Mouse (Mus musculus) neural tube, embryonic 14.5 days (tissue): ENCODE measurements around the gene Nkx2-1. TPM values are rescaled to one million over a fixed set of nuclear protein-coding genes. Genes with fewer than 3 reads are reported as not detected.

Experiments used
- ATAC-seq: fragments of 200-750 bp; cut with Nextera tagmentation; 2 replicates; pipeline ENCODE4 v1.8.0; 2017; ENCODE audit warnings: low read depth, mild to moderate bottlenecking, moderate TSS enrichment, moderate library complexity
- H3K27ac ChIP-seq: fragments of 300-500 bp; sonication (generic); 2 replicates; pipeline ENCODE4 v1.5.1; 2014; ENCODE audit warnings: low read depth, mild to moderate bottlenecking, control low read depth, low read length, moderate library complexity, mixed read lengths
- H3K27me3 ChIP-seq: fragments of 300-500 bp; sonication (generic); 2 replicates; pipeline ENCODE4 v1.6.1; 2014; ENCODE audit warnings: low read length; ENCODE audit not compliant: control insufficient read depth, insufficient read depth
- H3K36me3 ChIP-seq: fragments of 300-500 bp; sonication (generic); 2 replicates; pipeline ENCODE4 v1.6.1; 2014; ENCODE audit warnings: low read length, mixed read lengths; ENCODE audit not compliant: control insufficient read depth, insufficient read depth
- H3K4me1 ChIP-seq: fragments of 300-500 bp; sonication (generic); 2 replicates; pipeline ENCODE4 v1.6.1; 2014; ENCODE audit warnings: low read length; ENCODE audit not compliant: control insufficient read depth, insufficient read depth
- H3K4me2 ChIP-seq: fragments of 300-500 bp; sonication (generic); 2 replicates; pipeline ENCODE4 v1.6.1; 2014; ENCODE audit warnings: mild to moderate bottlenecking, low read depth, low read length, control low read depth
- H3K4me3 ChIP-seq: fragments of 300-500 bp; sonication (generic); 2 replicates; pipeline ENCODE4 v1.5.1; 2014; ENCODE audit warnings: low read depth, low read length, control low read depth, mixed read lengths
- H3K9ac ChIP-seq: fragments of 300-500 bp; sonication (generic); replicated peaks from 2 replicates; pipeline ENCODE4 v1.6.1; 2014; ENCODE audit warnings: low read depth, mild to moderate bottlenecking, control low read depth, low read length, mixed read lengths
- H3K9me3 ChIP-seq: fragments of 300-500 bp; sonication (generic); 2 replicates; pipeline ENCODE4 v1.6.1; 2016; ENCODE audit warnings: low read length; ENCODE audit not compliant: control insufficient read depth
- WGBS: fragments of 180-500 bp; shearing (Covaris S2); extraction: QIAGEN DNeasy Blood & Tissue Kit; methylation state at CpG from one replicate; pipeline ENCODE4 v1.1.7; 2014; 5-methylcytosine and 5-hydroxymethylcytosine counted together
- polyA plus RNA-seq: library from polyadenylated mRNA; unstranded; fragments of >200 nt; fragmentation: Nextera tagmentation; extraction: Ambion mirVana; gene quantifications from 2 replicates; pipeline ENCODE4 v1.2.1, GENCODE M21; 2014

Nkx2-1 gene
- polyA plus RNA-seq, result not detected in 2 replicates

- Histone ChIP-seq H3K36me3 (no peaks in the 10 kb centered on the region), H3K4me1 (no peaks in the 10 kb centered on the region), H3K27me3 (peaks cover 74% of the 10 kb centered on the region), H3K4me3 (no peak within 1 kb of the TSS), H3K27ac (no peak within 1 kb of the TSS), H3K9ac (no peak within 1 kb of the TSS), H3K9me3 (no peaks in the 10 kb centered on the region), H3K4me2 (no peak within 1 kb of the TSS)
- 1% methylated on average over 11 of the region's 11 CpGs for WGBS
- no peak for ATAC-seq
Measured at GRCm38 (mm10) chr12:56536884-56537265, at the start of gene Nkx2-1. Nkx2-1 (minus strand) TSS chr12:56536908.

DNA sequence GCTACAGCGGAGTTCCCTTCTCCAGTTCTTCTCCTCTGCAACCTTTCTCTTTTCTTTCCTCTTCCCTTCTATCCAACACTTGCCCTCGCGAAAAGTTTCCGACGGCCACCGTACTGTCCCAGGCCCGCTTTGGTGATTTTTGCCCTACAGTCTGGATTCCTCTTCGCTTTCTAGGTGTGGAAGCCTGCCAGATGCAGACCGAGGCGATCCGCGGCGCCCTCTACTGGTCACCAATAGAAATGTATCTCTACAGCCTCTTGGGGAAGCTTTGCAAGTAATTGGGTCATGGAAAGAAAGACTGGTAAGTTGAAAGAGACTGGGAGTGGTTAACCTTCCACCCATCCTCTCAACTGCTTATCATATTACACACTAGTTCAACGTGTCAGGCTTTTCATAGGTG lies 4.4 kb upstream of the Nkx2-1 start:
- no peaks in the 10 kb centered on the region for H3K4me1 ChIP-seq
- peak; percentile 77; the same call in 1 of the 2 replicates for ATAC-seq
- H3K4me3 ChIP-seq, result no peak overlapping the region
- no peaks in the 10 kb centered on the region for H3K36me3 ChIP-seq
- no peak overlapping the region for H3K27ac ChIP-seq
- WGBS, result 2% methylated on average over 14 of the region's 14 CpGs
- peaks cover 56% of the 10 kb centered on the region for H3K27me3 ChIP-seq
- no peaks in the 10 kb centered on the region for H3K9me3 ChIP-seq
- H3K9ac ChIP-seq, result no peak overlapping the region
- H3K4me2 ChIP-seq, result no peak overlapping the region

DNA sequence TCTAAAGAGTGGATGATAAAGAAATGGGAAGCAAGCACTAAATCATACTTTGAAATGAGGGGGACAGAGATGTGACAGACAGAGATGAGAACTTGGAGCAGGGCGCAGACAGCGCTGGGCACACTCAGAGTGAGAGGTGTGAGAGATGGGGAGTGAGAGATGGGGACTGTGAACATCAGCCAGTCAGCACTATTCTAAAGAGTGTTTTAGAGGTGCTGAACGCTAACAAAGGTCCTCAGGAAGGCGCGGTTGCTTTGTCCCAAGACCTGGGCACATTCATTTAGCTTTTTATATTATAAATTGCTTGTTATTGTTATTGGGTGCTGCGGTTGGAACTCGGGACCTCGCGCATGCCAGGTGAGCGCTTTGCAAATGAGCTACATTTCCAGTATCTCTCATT lies 3.9 kb upstream of the Nkx2-1 start:
- H3K4me2 ChIP-seq, result no peak overlapping the region

DNA sequence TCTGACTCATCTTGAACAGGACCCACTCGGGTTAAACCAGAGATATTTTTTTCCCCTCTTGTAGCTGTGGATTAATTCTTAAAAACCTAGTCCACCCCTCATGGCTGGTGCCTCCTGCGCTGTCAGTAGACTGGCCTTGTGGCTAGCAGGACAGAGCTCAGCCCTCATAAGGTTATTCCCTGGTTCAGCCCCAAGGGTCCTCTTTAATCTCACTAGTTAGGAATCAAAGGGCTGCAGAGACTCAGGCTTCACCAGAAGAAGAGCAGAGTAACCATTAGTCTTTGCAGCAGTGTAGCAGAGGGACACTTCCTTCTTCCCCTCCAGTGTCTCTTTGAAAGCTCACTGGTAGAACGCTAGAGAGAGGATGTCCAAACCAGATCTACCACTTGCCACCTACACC lies 1.9 kb upstream of the Nkx2-1 start:
- Histone ChIP-seq H3K9me3 (no peaks in the 10 kb centered on the region), H3K9ac (no peak overlapping the region), H3K27me3 (peaks cover 70% of the 10 kb centered on the region), H3K4me3 (no peak overlapping the region), H3K4me1 (no peaks in the 10 kb centered on the region), H3K36me3 (no peaks in the 10 kb centered on the region), H3K4me2 (no peak overlapping the region), H3K27ac (no peak overlapping the region)
- ATAC-seq, result no peak
- whole genome bisulfite sequencing, result 1% methylated on average over 3 of the region's 3 CpGs

More for the DNA sequence above, 3.9 kb upstream of the Nkx2-1 start:
- H3K4me1 ChIP-seq, result no peaks in the 10 kb centered on the region
- no peak overlapping the region for H3K9ac ChIP-seq
- H3K9me3 ChIP-seq, result no peaks in the 10 kb centered on the region
- peaks cover 58% of the 10 kb centered on the region for H3K27me3 ChIP-seq
- no peak for ATAC-seq
- no peaks in the 10 kb centered on the region for H3K36me3 ChIP-seq
- H3K4me3 ChIP-seq, result no peak overlapping the region
- no peak overlapping the region for H3K27ac ChIP-seq
- under 1% methylated on average over 10 of the region's 10 CpGs for WGBS

GRCm38 (mm10) chr12:56537931-56538330 lies 1.2 kb upstream of the Nkx2-1 start:
- Histone ChIP-seq H3K4me1 (no peaks in the 10 kb centered on the region), H3K27me3 (peaks cover 74% of the 10 kb centered on the region), H3K9ac (no peak overlapping the region), H3K9me3 (no peaks in the 10 kb centered on the region), H3K36me3 (no peaks in the 10 kb centered on the region), H3K4me2 (no peak overlapping the region), H3K27ac (no peak overlapping the region), H3K4me3 (no peak overlapping the region)
- WGBS, result under 1% methylated on average over 6 of the region's 6 CpGs
- no peak for ATAC-seq

GRCm38 (mm10) chr12:56537342-56537741 lies 634 bp upstream of the Nkx2-1 start:
- Histone ChIP-seq H3K9ac (no peak overlapping the region), H3K36me3 (no peaks in the 10 kb centered on the region), H3K27me3 (peaks cover 74% of the 10 kb centered on the region), H3K9me3 (no peaks in the 10 kb centered on the region), H3K4me2 (no peak overlapping the region), H3K4me1 (no peaks in the 10 kb centered on the region), H3K27ac (no peak overlapping the region), H3K4me3 (no peak overlapping the region)
- ATAC-seq, result no peak
- 2% methylated on average over 19 of the region's 19 CpGs for WGBS

GRCm38 (mm10) chr12:56536174-56536883 lies 379 bp downstream of the Nkx2-1 start:
- Histone ChIP-seq H3K4me3 (no peak overlapping the region), H3K27me3 (peaks cover 73% of the 10 kb centered on the region), H3K9ac (no peak overlapping the region), H3K4me2 (no peak overlapping the region), H3K36me3 (no peaks in the 10 kb centered on the region), H3K9me3 (no peaks in the 10 kb centered on the region), H3K27ac (no peak overlapping the region), H3K4me1 (no peaks in the 10 kb centered on the region)
- WGBS, result 1% methylated on average over 44 of the region's 44 CpGs
- no peak for ATAC-seq

- ATAC-seq, result no peak
- H3K27ac ChIP-seq, result no peak overlapping the region
- peaks cover 74% of the 10 kb centered on the region for H3K27me3 ChIP-seq
- H3K9me3 ChIP-seq, result no peaks in the 10 kb centered on the region
- no peaks in the 10 kb centered on the region for H3K4me1 ChIP-seq
- H3K36me3 ChIP-seq, result no peaks in the 10 kb centered on the region
- no peak overlapping the region for H3K4me3 ChIP-seq
- no peak overlapping the region for H3K9ac ChIP-seq
- H3K4me2 ChIP-seq, result no peak overlapping the region
- WGBS, result 1% methylated on average over 34 of the region's 36 CpGs
Measured at GRCm38 (mm10) chr12:56535411-56536173, 1.1 kb downstream of the Nkx2-1 start.

GRCm38 (mm10) chr12:56534651-56535326 lies 1.9 kb downstream of the Nkx2-1 start:
- no peak for ATAC-seq
- under 1% methylated on average over 60 of the region's 62 CpGs for WGBS
- Histone ChIP-seq H3K9ac (no peak overlapping the region), H3K4me2 (no peak overlapping the region; the same call in 1 of the 2 replicates), H3K27me3 (peaks cover 74% of the 10 kb centered on the region), H3K4me1 (no peaks in the 10 kb centered on the region), H3K36me3 (no peaks in the 10 kb centered on the region), H3K27ac (no peak overlapping the region), H3K4me3 (no peak overlapping the region), H3K9me3 (no peaks in the 10 kb centered on the region)
